Mouse (Mus musculus) liver, adult (tissue): ENCODE results near the gene Sptbn1.

Source experiments
- GATA4 ChIP-seq: IDR thresholded peaks from 2 replicates; pipeline ENCODE4 v1.6.1; 2014; ENCODE audit warnings: mild to moderate bottlenecking, low read length; ENCODE audit not compliant: insufficient replicate concordance

Sptbn1 gene

GRCm38 (mm10) chr11:30266691-30267035 is 1.3 kb downstream of the Sptbn1 start:
- TF ChIP-seq GATA4, result no peak

GRCm38 (mm10) chr11:30265666-30266065 is 2.3 kb downstream of the Sptbn1 start:
- TF ChIP-seq GATA4, result no peak

- peak; percentile 41; the same call in 1 of the 2 replicates for TF ChIP-seq GATA4
These were observed 4.3 kb downstream of the Sptbn1 start for GRCm38 (mm10) chr11:30263627-30264026.

- TF ChIP-seq GATA4, result no peak
These were observed 9.1 kb downstream of the Sptbn1 start for GRCm38 (mm10) chr11:30258739-30259350.

GRCm38 (mm10) chr11:30257812-30258211 is 10.2 kb downstream of the Sptbn1 start:
- no peak for TF ChIP-seq GATA4

GRCm38 (mm10) chr11:30257085-30257484 is 10.9 kb downstream of the Sptbn1 start:
- no peak for TF ChIP-seq GATA4

GRCm38 (mm10) chr11:30256491-30256890 is 11.5 kb downstream of the Sptbn1 start:
- TF ChIP-seq GATA4, result no peak

- TF ChIP-seq GATA4, result peak; percentile 40; the same call in 1 of the 2 replicates
These were observed 16.6 kb downstream of the Sptbn1 start for GRCm38 (mm10) chr11:30251294-30251904.

GRCm38 (mm10) chr11:30249452-30250016 is 18.4 kb downstream of the Sptbn1 start:
- no peak for TF ChIP-seq GATA4

- TF ChIP-seq GATA4, result no peak
These were observed 20.9 kb downstream of the Sptbn1 start for GRCm38 (mm10) chr11:30247106-30247505.

GRCm38 (mm10) chr11:30246161-30246560 is 21.8 kb downstream of the Sptbn1 start:
- no peak; the same call in 1 of the 2 replicates for TF ChIP-seq GATA4

- TF ChIP-seq GATA4, result no peak
These were observed 23.8 kb downstream of the Sptbn1 start for GRCm38 (mm10) chr11:30244172-30244571.

GRCm38 (mm10) chr11:30243591-30243990 is 24.4 kb downstream of the Sptbn1 start:
- TF ChIP-seq GATA4, result no peak

GRCm38 (mm10) chr11:30240861-30241260 is 27.1 kb downstream of the Sptbn1 start:
- no peak for TF ChIP-seq GATA4

- no peak for TF ChIP-seq GATA4
These were observed 30.0 kb downstream of the Sptbn1 start for GRCm38 (mm10) chr11:30237960-30238359.

GRCm38 (mm10) chr11:30236681-30237242 is 31.2 kb downstream of the Sptbn1 start:
- no peak for TF ChIP-seq GATA4
